Mouse (Mus musculus): ENCODE measurements around the gene Atf6.

Atf6 gene

GRCm38 (mm10) chr1:170689773-170690172 is 177.8 kb downstream of the Atf6 start:
- in situ Hi-C loops (cut with MboI, MseI): no loop called here

GRCm38 (mm10) chr1:170683863-170684262 is 183.7 kb downstream of the Atf6 start:
- in situ Hi-C loops (cut with MboI, MseI): no loop called here

GRCm38 (mm10) chr1:170679624-170680023 is 187.9 kb downstream of the Atf6 start:
- in situ Hi-C loops (cut with MboI, MseI): no loop called here

- in situ Hi-C loops (cut with MboI, MseI): no loop called here
Measured at GRCm38 (mm10) chr1:170678861-170679260, 188.7 kb downstream of the Atf6 start.

DNA sequence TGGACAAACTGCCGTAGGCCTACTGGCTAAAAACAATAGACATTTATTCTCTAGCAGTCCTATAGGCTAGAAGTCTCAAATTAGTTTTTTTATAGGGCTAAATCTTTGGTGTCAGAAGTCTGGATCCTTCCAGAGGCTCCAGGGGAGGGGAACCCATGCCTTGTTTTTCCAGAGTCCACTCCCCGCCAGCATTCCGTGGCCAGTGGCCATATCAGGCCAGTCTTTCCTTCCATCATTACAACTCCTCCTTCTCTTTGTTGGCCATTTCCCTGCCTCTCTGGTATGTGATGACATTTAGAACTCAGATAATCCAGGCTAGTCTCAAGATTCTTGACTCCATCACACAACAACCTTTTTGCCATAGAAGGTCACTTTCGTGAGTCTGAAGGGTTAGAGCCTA is 189.9 kb downstream of the Atf6 start:
- in situ Hi-C loops (cut with MboI, MseI): no loop called here

GRCm38 (mm10) chr1:170674184-170674775 is 193.3 kb downstream of the Atf6 start:
- in situ Hi-C loops (cut with MboI, MseI): no loop called here

GRCm38 (mm10) chr1:170665200-170665599 is 202.4 kb downstream of the Atf6 start:
- in situ Hi-C loops (cut with MboI, MseI): no loop called here

GRCm38 (mm10) chr1:170664620-170665185 is 202.9 kb downstream of the Atf6 start:
- in situ Hi-C loops (cut with MboI, MseI): no loop called here

GRCm38 (mm10) chr1:170659260-170659659 is 208.3 kb downstream of the Atf6 start:
- in situ Hi-C loops (cut with MboI, MseI): no loop called here

DNA sequence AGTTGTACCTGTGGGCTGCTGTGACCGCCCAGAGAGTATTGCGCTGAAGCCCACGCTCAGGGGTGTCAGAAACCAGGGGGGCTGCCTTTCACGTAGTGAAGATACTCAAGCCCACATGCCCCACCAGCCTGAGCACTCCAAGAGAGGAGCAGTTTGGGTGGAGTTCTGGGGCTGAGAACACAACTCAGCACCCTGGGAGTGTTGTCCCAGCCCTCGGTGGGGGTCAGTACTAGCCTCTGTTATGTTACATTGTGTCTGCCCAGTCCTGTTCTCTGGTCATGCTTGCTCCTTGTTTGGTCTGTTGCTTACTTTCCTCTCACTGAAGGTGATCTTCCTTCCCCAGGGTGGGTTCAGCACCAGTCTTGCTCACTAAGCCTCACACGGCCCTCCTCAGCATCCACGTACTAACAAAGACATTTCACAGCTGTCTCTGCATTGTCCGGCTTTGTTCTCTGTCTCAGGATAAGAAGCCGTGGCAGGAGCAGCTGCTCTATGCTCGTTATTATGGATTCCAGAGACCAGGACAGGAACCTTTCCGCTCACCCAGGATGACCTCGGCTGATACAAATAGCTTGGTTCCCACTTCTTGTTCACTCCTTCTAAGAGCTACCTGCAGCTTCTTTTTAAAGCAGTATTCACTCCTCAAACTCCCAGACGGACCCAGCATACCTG is 209.8 kb downstream of the Atf6 start:
- in situ Hi-C loops (cut with MboI, MseI): no loop called here

DNA sequence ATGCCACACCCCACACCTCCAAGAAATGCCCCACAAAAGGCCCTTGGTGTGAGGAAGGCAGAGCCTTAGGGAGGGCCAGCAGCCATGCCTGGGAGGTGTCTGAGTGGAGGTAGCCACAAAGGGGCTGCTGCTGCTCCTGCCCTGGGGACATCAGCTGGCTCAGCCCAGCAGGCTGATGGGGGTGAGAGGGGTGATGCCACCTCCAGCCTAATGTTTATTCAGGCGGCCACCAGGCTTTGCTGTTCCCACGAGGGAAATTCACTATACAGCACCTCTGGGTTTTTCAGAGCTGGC is 210.4 kb downstream of the Atf6 start:
- in situ Hi-C loops (cut with MboI, MseI): no loop called here

DNA sequence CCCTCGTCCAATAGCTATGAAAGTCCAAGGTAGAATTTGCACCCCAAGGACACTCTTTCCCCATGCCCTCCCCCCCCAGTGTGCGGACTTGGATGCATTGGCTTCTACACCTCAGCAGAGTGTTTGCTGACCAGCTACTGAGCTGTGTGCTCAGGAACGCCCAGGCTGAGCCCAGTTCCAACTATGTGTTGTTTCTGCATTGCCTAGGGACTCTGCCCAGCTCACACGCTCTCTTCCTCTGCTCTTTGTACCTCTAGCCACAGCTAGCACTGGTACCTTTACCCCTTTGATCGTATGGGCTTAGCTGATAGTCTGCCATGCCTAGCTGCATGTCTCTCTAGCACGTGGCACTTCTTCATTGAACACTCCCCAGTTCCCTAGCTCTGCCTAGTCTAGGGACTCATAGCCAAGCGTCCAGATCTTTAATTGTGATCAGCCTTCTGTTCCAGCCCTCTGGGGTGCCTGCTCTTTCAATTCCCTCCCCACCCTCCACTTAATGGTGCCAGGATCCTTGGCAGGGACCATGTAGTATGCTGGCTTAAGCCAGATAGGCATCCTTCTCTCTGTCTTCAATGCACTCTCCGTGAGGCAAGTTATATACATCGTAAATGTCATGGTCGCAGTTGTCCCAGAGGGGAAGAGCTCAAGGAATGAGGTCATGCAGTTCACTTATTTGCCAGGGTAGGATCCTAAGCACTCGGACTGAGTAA is 210.9 kb downstream of the Atf6 start:
- in situ Hi-C loops (cut with MboI, MseI): no loop called here

GRCm38 (mm10) chr1:170655280-170655917 is 212.2 kb downstream of the Atf6 start:
- in situ Hi-C loops (cut with MboI, MseI): no loop called here
